Mouse (Mus musculus) liver, embryonic 12.5 days (tissue): ENCODE measurements around the gene Pnpla3. TPM values are rescaled to one million over a fixed set of nuclear protein-coding genes. Genes with fewer than 3 reads are reported as not detected.

ENCODE experiments used
- ATAC-seq: fragments of 200-750 bp; cut with Nextera tagmentation; 2 replicates; pipeline ENCODE4 v1.8.0; 2017; ENCODE audit warnings: moderate number of reproducible peaks, mild to moderate bottlenecking, moderate library complexity
- H3K27ac ChIP-seq: fragments of 300-500 bp; sonication (generic); 2 replicates; pipeline ENCODE4 v1.5.1; 2016; ENCODE audit warnings: mild to moderate bottlenecking
- H3K27me3 ChIP-seq: fragments of 300-500 bp; sonication (generic); replicated peaks from 2 replicates; pipeline ENCODE4 v1.6.1; 2016; ENCODE audit warnings: mild to moderate bottlenecking, moderate library complexity
- H3K36me3 ChIP-seq: fragments of 300-500 bp; sonication (generic); 2 replicates; pipeline ENCODE4 v1.6.1; 2016; ENCODE audit warnings: mild to moderate bottlenecking, moderate library complexity
- H3K4me1 ChIP-seq: fragments of 300-500 bp; sonication (generic); 2 replicates; pipeline ENCODE4 v1.6.1; 2016
- H3K4me2 ChIP-seq: fragments of 300-500 bp; sonication (generic); 2 replicates; pipeline ENCODE4 v1.6.1; 2016; ENCODE audit warnings: mild to moderate bottlenecking, moderate library complexity
- H3K4me3 ChIP-seq: fragments of 300-500 bp; sonication (generic); 2 replicates; pipeline ENCODE4 v1.5.1; 2016; ENCODE audit warnings: mild to moderate bottlenecking, moderate library complexity
- H3K9ac ChIP-seq: fragments of 300-500 bp; sonication (generic); 2 replicates; pipeline ENCODE4 v1.6.1; 2016; ENCODE audit warnings: mild to moderate bottlenecking, moderate library complexity
- H3K9me3 ChIP-seq: fragments of 300-500 bp; sonication (generic); replicated peaks from 2 replicates; pipeline ENCODE4 v1.6.1; 2016; ENCODE audit warnings: mild to moderate bottlenecking, moderate library complexity
- WGBS: fragments of 180-500 bp; shearing (Covaris S2); methylation state at CpG from one replicate; pipeline ENCODE4 v1.1.7; 2016; ENCODE audit not compliant: insufficient replicate concordance; 5-methylcytosine and 5-hydroxymethylcytosine counted together
- polyA plus RNA-seq: library from polyadenylated mRNA; unstranded; fragments of >200 nt; fragmentation: Nextera tagmentation; extraction: Ambion mirVana; gene quantifications from 2 replicates; pipeline ENCODE4 v1.2.1, GENCODE M21; 2016

Gene Pnpla3
- polyA plus RNA-seq, 1 experiment from 2014 or later: 1.4 TPM

DNA sequence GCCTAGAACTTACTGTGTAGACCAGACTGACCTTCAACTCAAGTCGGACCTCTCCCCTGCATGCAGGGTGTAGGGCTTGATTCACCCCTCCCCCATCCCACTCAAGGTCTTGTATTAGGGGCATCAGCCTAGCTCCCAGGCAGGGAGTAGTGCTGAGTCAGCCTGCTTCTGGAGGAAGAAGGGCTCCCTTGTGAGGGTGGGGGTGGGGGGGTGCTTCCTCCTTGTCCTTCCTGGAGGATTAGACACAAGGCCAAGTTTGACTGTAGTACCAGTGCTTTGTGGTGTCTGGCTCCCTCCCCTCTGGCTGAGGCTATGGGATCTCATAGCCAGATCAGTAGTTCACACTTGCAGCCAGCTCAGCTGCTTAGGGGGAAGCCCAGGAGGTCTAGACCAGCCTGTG, 16.3 kb downstream of the Pnpla3 start:
- Histone ChIP-seq H3K9ac (no peak overlapping the region), H3K4me3 (no peak overlapping the region), H3K9me3 (no peaks in the 10 kb centered on the region), H3K4me1 (peaks cover 22% of the 10 kb centered on the region), H3K4me2 (no peak overlapping the region), H3K27ac (0 out of 2 replicates have a peak overlapping the region, but pooled peaks have one; percentile 39), H3K36me3 (no peaks in the 10 kb centered on the region), H3K27me3 (peaks cover 43% of the 10 kb centered on the region)
- ATAC-seq: peak; percentile 58
- 11% methylated on average over 1 of the region's 1 CpGs for WGBS

DNA sequence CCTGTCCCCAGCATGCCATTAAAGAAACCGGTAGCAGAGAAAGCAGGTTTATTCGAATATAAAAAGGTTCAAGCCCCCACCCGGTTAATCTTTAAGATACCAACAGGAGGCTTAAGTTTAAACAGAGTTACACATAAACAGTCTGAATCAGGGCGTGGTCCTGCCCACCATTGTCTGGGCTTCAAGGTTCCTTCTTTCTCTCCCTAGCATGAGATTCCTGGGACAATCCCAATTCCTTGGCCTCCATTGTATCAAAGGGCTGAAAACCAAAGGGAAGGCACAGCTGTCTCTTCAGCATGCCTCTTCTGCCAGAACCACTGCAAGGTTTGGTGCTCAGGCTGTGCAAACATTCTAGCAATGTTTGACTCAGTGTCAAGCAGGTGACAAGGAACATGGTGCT, 18.6 kb downstream of the Pnpla3 start:
- WGBS: 56% methylated on average over 4 of the region's 4 CpGs

DNA sequence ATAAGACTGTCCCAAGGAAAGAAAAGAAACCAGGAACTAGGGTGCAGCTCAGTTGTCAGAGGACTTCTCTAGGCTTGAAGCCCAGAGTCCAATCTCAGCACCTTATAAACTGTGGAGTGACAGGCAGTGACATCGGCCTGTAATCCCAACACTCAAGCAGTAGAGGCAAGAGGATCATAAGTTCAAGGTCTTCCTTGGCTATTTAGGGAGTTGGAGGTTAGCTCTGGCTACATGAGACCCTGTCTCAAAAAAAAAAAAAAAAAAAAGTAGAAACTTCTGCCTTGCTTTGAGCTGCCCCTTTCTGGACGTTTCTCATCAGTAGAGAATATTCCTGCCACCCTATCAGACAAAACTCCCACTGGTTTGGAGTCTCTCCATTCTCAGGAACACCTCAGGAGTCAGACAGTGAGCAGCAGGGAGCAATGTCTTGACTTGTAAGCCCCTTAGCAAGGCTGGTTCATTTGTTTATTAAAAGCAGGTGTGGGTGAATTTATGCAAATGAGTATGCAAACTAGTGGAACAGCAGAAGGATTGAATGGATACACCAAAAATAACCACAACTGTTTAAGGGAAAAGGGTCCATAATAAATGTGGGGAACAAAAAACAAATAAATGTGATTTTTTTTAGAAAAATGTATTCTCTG, 21.4 kb downstream of the Pnpla3 start:
- peaks cover 44% of the 10 kb centered on the region for H3K4me1 ChIP-seq
- H3K4me3 ChIP-seq: no peak overlapping the region
- 60% methylated on average over 2 of the region's 2 CpGs for WGBS
- H3K4me2 ChIP-seq: no peak overlapping the region
- peaks cover 3% of the 10 kb centered on the region; the same call in 1 of the 2 replicates for H3K27me3 ChIP-seq
- H3K36me3 ChIP-seq: peaks cover under 1% of the 10 kb centered on the region; the same call in 1 of the 2 replicates
- no peak for ATAC-seq
- H3K9ac ChIP-seq: no peak overlapping the region
- H3K9me3 ChIP-seq: no peaks in the 10 kb centered on the region
- no peak overlapping the region for H3K27ac ChIP-seq

More for the DNA sequence above, 18.6 kb downstream of the Pnpla3 start:
- H3K4me3 ChIP-seq: no peak overlapping the region
- H3K4me2 ChIP-seq: no peak overlapping the region
- H3K27me3 ChIP-seq: peaks cover 31% of the 10 kb centered on the region
- H3K27ac ChIP-seq: no peak overlapping the region
- peaks cover 35% of the 10 kb centered on the region for H3K4me1 ChIP-seq
- no peaks in the 10 kb centered on the region for H3K9me3 ChIP-seq
- H3K36me3 ChIP-seq: no peaks in the 10 kb centered on the region
- ATAC-seq: no peak
- H3K9ac ChIP-seq: no peak overlapping the region

DNA sequence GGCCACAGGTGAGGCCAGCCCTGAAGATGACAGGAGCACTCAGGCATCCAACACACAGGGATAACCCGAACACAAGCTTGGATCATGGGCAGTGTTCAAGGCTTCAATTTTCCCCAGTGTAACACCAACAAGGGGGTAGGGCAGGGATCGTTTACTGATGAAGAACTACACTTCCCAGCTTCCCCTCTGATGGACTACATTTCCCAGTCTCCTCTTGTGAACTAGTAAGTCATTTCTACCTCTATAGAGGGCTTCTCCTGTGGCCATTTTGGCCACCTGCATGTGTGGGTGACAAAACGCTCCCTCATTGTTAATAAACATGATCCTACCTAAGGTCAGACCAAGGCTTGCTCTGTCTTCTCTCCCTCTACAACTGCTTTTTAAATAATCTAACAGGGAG, 22.2 kb downstream of the Pnpla3 start:
- Histone ChIP-seq H3K27ac (no peak overlapping the region), H3K9ac (no peak overlapping the region), H3K4me1 (peaks cover 44% of the 10 kb centered on the region), H3K36me3 (peaks cover 7% of the 10 kb centered on the region; the same call in 1 of the 2 replicates), H3K4me3 (no peak overlapping the region), H3K27me3 (no peaks in the 10 kb centered on the region), H3K4me2 (no peak overlapping the region), H3K9me3 (no peaks in the 10 kb centered on the region)
- 43% methylated on average over 3 of the region's 3 CpGs for WGBS
- ATAC-seq: no peak

DNA sequence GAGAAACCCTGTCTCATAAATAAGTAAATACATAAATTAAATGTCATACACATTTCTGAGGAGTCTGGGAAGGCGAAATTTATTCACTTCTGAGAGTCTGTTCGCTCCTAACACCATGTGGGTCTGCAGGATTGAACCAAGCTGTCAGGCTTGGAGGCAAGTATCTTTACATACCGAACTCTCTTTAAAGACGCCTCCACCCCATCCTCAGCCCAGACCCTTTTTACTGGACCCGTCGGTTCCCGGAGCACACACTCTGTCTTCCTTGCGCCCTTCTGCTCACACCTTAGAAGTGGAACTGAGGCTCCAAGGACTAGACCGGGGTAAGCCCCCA, 24.1 kb downstream of the Pnpla3 start:
- H3K4me2 ChIP-seq: peak overlapping the region; percentile 82
- H3K4me3 ChIP-seq: peak overlapping the region; percentile 84
- peak overlapping the region; percentile 95 for H3K27ac ChIP-seq
- H3K27me3 ChIP-seq: no peaks in the 10 kb centered on the region
- peaks cover 23% of the 10 kb centered on the region for H3K36me3 ChIP-seq
- H3K4me1 ChIP-seq: peaks cover 39% of the 10 kb centered on the region
- H3K9ac ChIP-seq: peak overlapping the region; percentile 83
- no peaks in the 10 kb centered on the region for H3K9me3 ChIP-seq
- peak; percentile 48 for ATAC-seq
- WGBS: 2% methylated on average over 9 of the region's 9 CpGs

DNA sequence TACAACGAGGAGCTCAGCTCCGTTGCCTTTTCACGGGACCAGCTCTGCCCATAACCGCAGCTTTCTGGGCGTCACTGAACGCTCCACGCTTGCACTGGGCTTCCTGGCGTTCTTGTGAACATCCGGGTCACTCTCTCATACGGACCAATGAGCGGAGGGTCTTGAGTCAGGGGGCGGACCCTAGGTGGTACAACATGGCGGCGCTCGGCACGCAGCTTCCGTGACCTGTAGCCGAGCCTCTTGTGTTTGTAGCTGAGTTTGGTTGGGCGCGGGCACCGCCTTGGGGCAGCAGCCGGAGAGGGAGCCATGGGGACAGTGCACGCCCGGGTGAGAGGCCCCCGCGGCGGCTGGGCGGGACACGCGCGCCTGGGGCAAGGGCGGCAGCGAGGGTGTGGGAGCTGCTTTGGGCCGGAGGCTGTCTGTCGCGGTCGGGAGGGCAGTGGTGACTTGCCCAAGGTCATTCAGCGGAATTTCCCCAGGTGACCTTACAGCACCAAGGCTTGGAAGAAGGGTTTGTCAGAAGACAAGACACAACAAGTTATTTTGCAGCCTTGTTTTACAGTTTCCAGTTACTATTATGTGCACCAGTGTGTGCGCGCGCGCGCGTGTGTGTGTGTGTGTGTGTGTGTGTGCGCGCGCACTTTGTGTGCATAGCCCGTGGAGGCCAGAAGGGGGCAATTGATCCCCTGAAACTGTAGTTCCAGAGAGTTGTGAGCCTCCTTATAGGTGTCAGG, 24.6 kb downstream of the Pnpla3 start, which contains the start of gene Samm50:
Gene Samm50 (plus strand): TSS at position 184 of the 734 bp plus-strand sequence.
- peak within 1 kb of the TSS; percentile 84 for H3K4me3 ChIP-seq
- H3K36me3 ChIP-seq: peaks cover 29% of the 10 kb centered on the region
- peak within 1 kb of the TSS; percentile 95 for H3K27ac ChIP-seq
- H3K9ac ChIP-seq: peak within 1 kb of the TSS; percentile 83
- H3K27me3 ChIP-seq: no peaks in the 10 kb centered on the region
- peaks cover 39% of the 10 kb centered on the region for H3K4me1 ChIP-seq
- H3K9me3 ChIP-seq: no peaks in the 10 kb centered on the region
- H3K4me2 ChIP-seq: peak within 1 kb of the TSS; percentile 82
- WGBS: 4% methylated on average over 48 of the region's 48 CpGs
- peak; percentile 97 for ATAC-seq

DNA sequence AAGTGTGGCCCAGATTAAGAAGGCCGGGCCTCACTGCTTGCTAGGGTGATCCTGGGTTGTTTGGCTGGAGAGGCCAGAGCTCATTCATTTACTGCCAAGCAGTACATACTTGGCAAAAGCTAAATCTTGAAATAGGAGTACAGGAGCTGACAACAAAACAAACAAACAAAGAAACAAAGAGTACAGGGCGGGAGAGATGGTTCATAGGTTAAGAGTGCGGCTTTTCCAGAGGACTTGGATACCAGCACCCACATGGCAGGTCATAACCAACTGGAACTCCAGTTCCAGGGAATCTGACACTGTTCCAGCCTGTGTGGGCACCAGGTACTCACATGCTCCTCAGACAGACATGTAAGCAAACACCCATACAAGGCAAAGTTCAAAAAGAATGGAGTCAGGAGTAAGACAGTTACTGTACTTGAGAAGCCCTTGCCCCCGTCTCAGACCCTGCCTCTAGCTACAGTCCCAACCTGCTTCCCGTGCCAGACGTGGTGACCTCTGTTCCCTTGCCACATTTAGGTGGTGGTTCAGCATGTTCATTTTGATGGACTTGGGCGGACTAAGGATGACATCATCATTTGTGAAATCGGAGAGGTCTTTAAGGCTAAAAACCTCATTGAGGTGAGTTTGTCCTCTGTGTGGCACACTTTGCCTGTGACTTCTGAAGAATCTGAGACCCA, 29.0 kb downstream of the Pnpla3 start:
- WGBS: 74% methylated on average over 8 of the region's 8 CpGs
- Histone ChIP-seq H3K4me1 (peaks cover 21% of the 10 kb centered on the region), H3K9me3 (no peaks in the 10 kb centered on the region), H3K27me3 (no peaks in the 10 kb centered on the region), H3K9ac (no peak overlapping the region), H3K4me2 (no peak overlapping the region), H3K27ac (no peak overlapping the region), H3K36me3 (peaks cover 73% of the 10 kb centered on the region), H3K4me3 (no peak overlapping the region)
- ATAC-seq: no peak

DNA sequence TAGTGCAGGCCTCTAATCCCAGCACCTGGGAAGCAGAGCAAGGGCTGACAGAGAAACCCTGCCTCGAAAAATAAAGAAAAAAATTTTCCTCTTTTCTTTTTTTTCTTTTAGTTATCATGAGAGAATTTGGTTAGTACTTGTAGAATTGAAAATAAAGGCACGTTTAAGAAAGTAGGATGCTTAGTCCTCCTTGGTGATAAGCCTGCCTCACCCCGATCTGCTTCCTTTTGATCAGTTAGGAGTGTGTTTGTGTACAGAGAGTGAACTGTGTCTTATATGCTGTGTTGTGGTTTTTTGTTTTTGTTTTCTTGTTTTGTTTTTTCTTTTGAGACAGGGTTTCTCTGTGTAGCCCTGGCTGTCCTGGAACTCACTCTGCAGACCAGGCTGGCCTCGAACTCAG, 39.7 kb downstream of the Pnpla3 start:
- H3K4me1 ChIP-seq: peaks cover 62% of the 10 kb centered on the region

DNA sequence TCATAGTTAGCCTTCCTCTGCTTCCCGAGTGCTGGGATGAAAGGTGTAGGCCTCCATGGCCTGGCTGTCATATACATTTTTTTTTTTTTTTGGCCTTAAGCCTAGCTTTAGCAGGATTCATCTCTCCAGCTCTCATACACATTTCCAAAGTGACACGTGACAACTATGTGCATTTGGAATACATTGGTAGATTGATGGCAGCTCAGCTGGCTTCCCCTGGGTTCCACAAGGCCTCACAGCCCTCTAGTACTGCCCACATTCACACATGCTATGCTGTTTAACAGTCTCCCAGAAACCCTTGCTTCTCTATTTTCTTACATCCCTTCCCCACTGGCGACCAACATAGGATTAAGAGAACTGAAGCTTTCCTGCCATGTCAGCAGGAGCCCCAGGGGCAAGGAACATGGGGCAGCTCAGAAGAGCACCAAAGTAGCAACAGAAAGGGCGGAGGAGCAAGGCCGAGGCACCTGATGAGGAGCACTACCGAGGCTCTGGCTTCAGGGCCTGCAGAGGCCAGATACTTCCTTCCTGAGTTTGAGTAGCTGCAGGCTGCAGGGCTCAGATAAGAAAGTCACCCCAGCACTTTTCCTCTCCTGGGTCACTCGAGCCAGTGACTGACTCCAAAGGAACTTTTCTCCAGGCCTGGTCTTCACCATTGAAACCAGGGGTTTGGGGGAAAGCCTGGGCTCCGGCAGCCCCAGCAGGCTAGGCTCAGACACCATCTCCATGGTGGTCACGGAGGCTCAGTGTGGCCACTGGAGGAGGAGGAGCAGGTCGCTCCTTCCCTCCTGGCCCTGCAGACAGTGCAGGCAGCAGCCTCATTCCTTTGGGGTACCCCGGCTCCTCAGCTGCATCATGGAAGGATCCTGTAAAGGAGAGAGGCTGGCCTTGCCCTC, 42.1 kb downstream of the Pnpla3 start:
- ATAC-seq: peak; percentile 91
- no peaks in the 10 kb centered on the region for H3K27me3 ChIP-seq
- H3K9me3 ChIP-seq: no peaks in the 10 kb centered on the region
- H3K36me3 ChIP-seq: peaks cover 92% of the 10 kb centered on the region
- H3K4me1 ChIP-seq: peaks cover 62% of the 10 kb centered on the region
- WGBS: 28% methylated on average over 11 of the region's 11 CpGs
- peak overlapping the region; percentile 22 for H3K4me3 ChIP-seq
- peak overlapping the region; percentile 67 for H3K4me2 ChIP-seq
- peak overlapping the region; percentile 68 for H3K9ac ChIP-seq
- peak overlapping the region; percentile 94 for H3K27ac ChIP-seq

More for the DNA sequence above, 39.7 kb downstream of the Pnpla3 start:
- no peak overlapping the region for H3K9ac ChIP-seq
- no peaks in the 10 kb centered on the region for H3K9me3 ChIP-seq
- peak overlapping the region; percentile 65; the same call in 1 of the 2 replicates for H3K27ac ChIP-seq
- peaks cover 94% of the 10 kb centered on the region for H3K36me3 ChIP-seq
- no peak overlapping the region for H3K4me2 ChIP-seq
- ATAC-seq: no peak
- H3K27me3 ChIP-seq: no peaks in the 10 kb centered on the region
- no peak overlapping the region for H3K4me3 ChIP-seq
- WGBS: 66% methylated on average over 4 of the region's 4 CpGs

DNA sequence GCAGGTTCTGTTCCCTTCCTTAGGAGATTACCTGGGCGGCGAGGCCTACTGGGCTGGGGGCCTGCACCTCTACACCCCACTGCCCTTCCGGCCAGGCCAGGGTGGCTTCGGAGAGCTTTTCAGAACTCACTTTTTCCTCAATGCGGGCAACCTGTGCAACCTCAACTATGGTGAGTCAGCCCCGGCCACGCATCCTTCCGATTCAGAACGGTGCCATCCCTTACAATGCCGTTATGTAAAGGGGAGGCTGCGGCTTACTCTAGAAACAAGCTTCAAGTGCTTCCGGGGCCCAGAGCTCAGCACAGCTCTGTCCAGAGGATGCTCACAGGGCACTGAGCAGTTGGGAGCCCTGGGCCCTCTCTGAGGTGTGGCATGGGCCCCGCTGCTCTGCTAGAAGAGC, 42.8 kb downstream of the Pnpla3 start:
- Histone ChIP-seq H3K36me3 (peaks cover 92% of the 10 kb centered on the region), H3K4me1 (peaks cover 64% of the 10 kb centered on the region), H3K27ac (peak overlapping the region; percentile 94), H3K4me3 (peak overlapping the region; percentile 22), H3K9me3 (no peaks in the 10 kb centered on the region), H3K9ac (peak overlapping the region; percentile 68), H3K27me3 (no peaks in the 10 kb centered on the region), H3K4me2 (peak overlapping the region; percentile 67)
- 72% methylated on average over 13 of the region's 13 CpGs for WGBS
- no peak; the same call in 1 of the 2 replicates for ATAC-seq

DNA sequence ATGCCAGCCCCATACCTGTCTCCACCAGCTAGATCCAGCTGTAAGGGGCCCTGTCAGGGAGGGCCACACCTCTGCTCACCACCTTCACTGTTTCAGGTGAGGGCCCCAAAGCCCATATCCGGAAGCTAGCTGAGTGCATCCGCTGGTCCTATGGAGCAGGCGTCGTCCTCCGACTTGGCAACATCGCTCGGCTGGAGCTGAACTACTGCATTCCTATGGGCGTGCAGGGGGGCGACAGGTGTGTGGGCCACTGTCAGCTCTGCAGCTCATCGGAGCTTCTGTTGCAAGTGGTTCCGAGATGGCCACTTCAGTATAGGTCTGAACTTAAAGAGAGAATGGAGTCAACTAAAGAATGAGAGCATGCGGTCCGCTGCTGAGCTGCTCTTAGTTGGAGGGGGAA, 43.3 kb downstream of the Pnpla3 start:
- Histone ChIP-seq H3K4me1 (peaks cover 67% of the 10 kb centered on the region), H3K9ac (peak overlapping the region; percentile 68), H3K27me3 (no peaks in the 10 kb centered on the region), H3K4me2 (peak overlapping the region; percentile 67), H3K36me3 (peaks cover 88% of the 10 kb centered on the region), H3K27ac (peak overlapping the region; percentile 94), H3K9me3 (no peaks in the 10 kb centered on the region), H3K4me3 (peak overlapping the region; percentile 22; the same call in 1 of the 2 replicates)
- WGBS: 91% methylated on average over 13 of the region's 13 CpGs
- ATAC-seq: no peak
